Mouse (Mus musculus) layer of hippocampus, adult 18-20 months (tissue): ENCODE results near the gene Rad51. TPM values are rescaled to one million over a fixed set of nuclear protein-coding genes. Genes with fewer than 3 reads are reported as not detected.

Experiments used
- total RNA-seq, 2 experiments: library from RNA; stranded (reverse); gene quantifications; 2 replicates each; pipeline ENCODE4 v1.2.3; 2021

Rad51 gene
- total RNA-seq, 2 experiments from 2014 or later, result 0.46 to 1.2 TPM

Other genes with a start within 250 kb of the Rad51 start
- 10 to 100 TPM; 65.2 to 68.1 TPM for gene Bahd1, start 212.4 kb upstream of the Rad51 start, total RNA-seq
- gene Chst14, start 186.3 kb upstream of the Rad51 start, total RNA-seq, result 1 to 10 TPM; 3.2 to 3.3 TPM
- gene Ccdc32, start 83.4 kb upstream of the Rad51 start, total RNA-seq, result 10 to 100 TPM; 55.6 to 56.3 TPM
- gene Rpusd2, start 78.0 kb upstream of the Rad51 start, total RNA-seq, result 1 to 10 TPM; 7.6 to 9.0 TPM
- gene Knl1, start 65.7 kb upstream of the Rad51 start, total RNA-seq, result under 1 TPM; 0.05 to 0.07 TPM
- 10 to 100 TPM; 54.7 to 55.5 TPM for gene Rmdn3, start 44.2 kb downstream of the Rad51 start, total RNA-seq
- gene Gchfr, start 55.0 kb downstream of the Rad51 start, total RNA-seq, result under 1 TPM in 1 of 2 experiments, not detected in 1; 0.74 TPM
- gene Gm14137, start 61.7 kb downstream of the Rad51 start, total RNA-seq, result not detected
- 10 to 100 TPM; 35.7 to 42.4 TPM for gene Zfyve19, start 95.8 kb downstream of the Rad51 start, total RNA-seq
- gene Dnajc17, start 96.0 kb downstream of the Rad51 start, total RNA-seq, result 10 to 100 TPM; 17.3 to 17.6 TPM
- not detected for gene Ppp1r14d, start 117.1 kb downstream of the Rad51 start, total RNA-seq
- 1 to 10 TPM; 2.0 to 2.3 TPM for gene Spint1, start 124.6 kb downstream of the Rad51 start, total RNA-seq
- gene Rhov, start 158.5 kb downstream of the Rad51 start, total RNA-seq, result 1 to 10 TPM; 7.5 to 7.9 TPM
- 10 to 100 TPM; 44.2 to 49.9 TPM for gene Vps18, start 175.9 kb downstream of the Rad51 start, total RNA-seq
- 1 to 10 TPM; 2.0 to 2.8 TPM for gene Dll4, start 213.0 kb downstream of the Rad51 start, total RNA-seq
- gene Chac1, start 238.4 kb downstream of the Rad51 start, total RNA-seq, result 1 to 10 TPM; 6.6 TPM